1 mouse cellular context compared by ENCODE assay signal in genomic region chr17:56762769-56763731, GRCm38 (mm10).
A peak's percentile ranks its signal among the peaks of the same experiment; 100 is the strongest.
TF ChIP-seq lines count a peak whose summit lies in the region.

No protein-coding gene starts in this region.

TF ChIP-seq in MEL, 35 proteins besides CTCF, POLR2A, EP300 and RAD21:
- TF ChIP-seq NRF1 (IDR thresholded peaks at IDR 0.05; ENCODE audit: insufficient read depth, low read depth, low read length, poor library complexity, severe bottlenecking) (0 out of 2 replicates have a peak, but pooled peaks have one; percentile 23), TBP (IDR thresholded peaks at IDR 0.05; ENCODE audit: low read depth, low read length) (no peak), ETS1 (IDR thresholded peaks at IDR 0.05; ENCODE audit: low read depth, low read length) (peak; percentile 65), MYC (IDR thresholded peaks at IDR 0.05; ENCODE audit: low read depth, low read length) (peak; percentile 83), CHD2 (IDR thresholded peaks at IDR 0.05; ENCODE audit: low read length) (no peak), MXI1 (IDR thresholded peaks at IDR 0.05; ENCODE audit: low read depth, low read length) (peak; percentile 77), ZC3H11A (IDR thresholded peaks at IDR 0.05; ENCODE audit: low read depth, low read length) (peak; percentile 38), SIN3A (IDR thresholded peaks at IDR 0.05; ENCODE audit: low read length) (peak; percentile 91), GABPA (IDR thresholded peaks at IDR 0.05; ENCODE audit: low read depth, low read length) (no peak), TCF12 (IDR thresholded peaks at IDR 0.05; ENCODE audit: low read depth, low read length) (peak; percentile 75), KAT2A (conservative IDR thresholded peaks at IDR 0.05; ENCODE audit: low read depth, low read length) (no peak; the same call in none of the 2 replicates), SMC3 (IDR thresholded peaks at IDR 0.05; ENCODE audit: low read depth, low read length) (peak; percentile 41), ELF1 (IDR thresholded peaks at IDR 0.05; ENCODE audit: low read depth, low read length) (peak; percentile 67), POLR2AphosphoS2 (IDR thresholded peaks at IDR 0.05; ENCODE audit: low read length) (no peak), GATA1 (IDR thresholded peaks at IDR 0.05; ENCODE audit: low read depth, low read length) (peak; percentile 75), E2F4 (IDR thresholded peaks at IDR 0.05; ENCODE audit: borderline replicate concordance, low read depth, low read length) (peak; percentile 72; the same call in 1 of the 2 replicates), MYB (IDR thresholded peaks at IDR 0.05; ENCODE audit: low read depth, low read length) (peak; percentile 69), POLR2AphosphoS5 (IDR thresholded peaks at IDR 0.05; ENCODE audit: borderline replicate concordance, low read depth, low read length) (0 out of 2 replicates have a peak, but pooled peaks have one; percentile 52), CHD1 (IDR thresholded peaks at IDR 0.05; ENCODE audit: low read depth, low read length) (0 out of 2 replicates have a peak, but pooled peaks have one; percentile 33), ZKSCAN1 (IDR thresholded peaks at IDR 0.05; ENCODE audit: low read depth, low read length) (peak; percentile 79), JUND (IDR thresholded peaks at IDR 0.05; ENCODE audit: low read depth, low read length) (no peak), MAFK (IDR thresholded peaks at IDR 0.05; ENCODE audit: borderline replicate concordance, low read depth, low read length) (no peak), ZNF384 (IDR thresholded peaks at IDR 0.05; ENCODE audit: low read depth, low read length) (0 out of 2 replicates have a peak, but pooled peaks have one; percentile 8), RCOR1 (IDR thresholded peaks at IDR 0.05; ENCODE audit: low read depth, low read length) (peak; percentile 39; the same call in 1 of the 2 replicates), NELFE (IDR thresholded peaks at IDR 0.05; ENCODE audit: low read depth, low read length) (peak; percentile 41), USF2 (IDR thresholded peaks at IDR 0.05; ENCODE audit: borderline replicate concordance in 1 of 2, insufficient read depth in 1 of 2, low read depth in 1 of 2, low read length in 2 of 2) (no peak), BHLHE40 (IDR thresholded peaks at IDR 0.05; ENCODE audit: borderline replicate concordance, low read depth, low read length) (peak; percentile 57; the same call in 1 of the 2 replicates), HCFC1 (IDR thresholded peaks at IDR 0.05; ENCODE audit: low read depth, low read length) (peak; percentile 75), TAL1 (IDR thresholded peaks at IDR 0.05; ENCODE audit: low read length) (0 out of 2 replicates have a peak, but pooled peaks have one; percentile 14), MAX (IDR thresholded peaks at IDR 0.05; ENCODE audit: low read length) (peak; percentile 72), MEF2A (IDR thresholded peaks at IDR 0.05; ENCODE audit: extremely low read depth, insufficient replicate concordance, low read depth, low read length, poor library complexity, severe bottlenecking) (no peak), USF1 (IDR thresholded peaks at IDR 0.05; ENCODE audit: low read depth, low read length) (0 out of 2 replicates have a peak, but pooled peaks have one; percentile 4), MAZ (IDR thresholded peaks at IDR 0.05; ENCODE audit: low read depth, low read length) (peak; percentile 72; the same call in 1 of the 2 replicates), UBTF (IDR thresholded peaks at IDR 0.05; ENCODE audit: borderline replicate concordance, insufficient read depth, low read depth, low read length) (no peak), ZMIZ1 (IDR thresholded peaks at IDR 0.05; ENCODE audit: low read depth, low read length) (no peak)
